Mouse (Mus musculus): Measurements from ENCODE around the gene Fam163b. TPM values are rescaled to one million over a fixed set of nuclear protein-coding genes. Genes with fewer than 3 reads are reported as not detected.

Gene Fam163b
- polyA plus RNA-seq, 1 experiment = 129 TPM

DNA sequence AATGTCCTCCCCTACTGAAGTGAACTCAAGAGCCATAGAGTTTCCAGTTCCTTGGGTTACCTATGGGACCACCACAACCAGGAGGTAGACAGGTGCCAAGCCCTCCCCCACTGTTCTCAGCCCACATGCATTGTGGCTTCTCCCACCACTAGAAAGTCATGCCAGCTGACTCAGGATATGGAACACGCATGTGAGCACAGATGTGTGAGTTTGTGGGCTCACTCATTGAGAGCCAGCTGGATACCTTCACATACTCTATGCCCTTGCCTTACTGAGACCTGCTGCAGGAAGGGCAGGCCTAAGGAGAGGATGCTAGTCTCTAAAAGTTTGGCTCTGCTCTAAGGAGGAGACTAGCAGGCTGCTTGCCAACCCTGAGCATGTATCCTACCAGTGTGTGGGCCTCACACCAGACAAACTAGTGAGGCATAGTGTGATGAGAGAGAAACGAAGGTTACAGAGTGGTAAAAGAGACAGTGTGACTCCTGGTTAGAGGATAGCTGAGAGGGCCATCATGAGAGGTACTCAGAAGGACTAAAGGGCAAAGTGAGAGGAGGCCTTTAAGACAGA, 72.0 kb downstream of the Fam163b start:
- Histone ChIP-seq H3K4me1 (ENCODE audit: control insufficient read depth, insufficient read depth, low read length) (peaks cover 4% of the 10 kb centered on the region), H3K27ac (ENCODE audit: insufficient read depth, low read length) (no peak overlapping the region), H3K4me3 (ENCODE audit: insufficient read depth, low read length) (no peak overlapping the region)
- TF ChIP-seq POLR2A (IDR thresholded peaks at IDR 0.05; ENCODE audit: extremely low read depth, insufficient read depth, low read length) = no peak
- TF ChIP-seq CTCF (IDR thresholded peaks at IDR 0.05; ENCODE audit: extremely low read depth, insufficient read depth, low read length) = no peak

DNA sequence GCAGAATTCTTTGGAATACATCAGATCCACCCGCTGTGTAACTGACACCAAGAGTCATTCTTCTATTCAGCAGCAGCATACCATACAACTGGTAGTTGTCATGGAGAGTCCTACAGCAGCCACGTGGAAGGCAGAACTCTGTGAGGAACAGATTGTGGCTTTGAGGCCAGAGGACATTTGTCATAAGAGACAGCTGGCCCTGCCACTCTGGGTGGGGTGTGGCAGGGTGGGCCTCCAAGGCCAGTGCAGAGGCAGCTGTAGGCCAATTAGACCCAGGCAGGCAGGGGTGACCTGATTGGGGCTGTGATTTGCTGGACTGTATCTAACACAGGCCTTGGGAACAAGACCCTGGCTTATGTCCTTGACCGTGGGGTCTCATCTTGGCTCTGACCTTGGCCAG, 72.6 kb downstream of the Fam163b start:
- no peak overlapping the region for H3K27ac ChIP-seq (ENCODE audit: insufficient read depth, low read length)
- TF ChIP-seq CTCF (IDR thresholded peaks at IDR 0.05; ENCODE audit: extremely low read depth, insufficient read depth, low read length) (no peak), POLR2A (IDR thresholded peaks at IDR 0.05; ENCODE audit: extremely low read depth, insufficient read depth, low read length) (no peak)
- peaks cover 4% of the 10 kb centered on the region for H3K4me1 ChIP-seq (ENCODE audit: control insufficient read depth, insufficient read depth, low read length)
- no peak overlapping the region for H3K4me3 ChIP-seq (ENCODE audit: insufficient read depth, low read length)

DNA sequence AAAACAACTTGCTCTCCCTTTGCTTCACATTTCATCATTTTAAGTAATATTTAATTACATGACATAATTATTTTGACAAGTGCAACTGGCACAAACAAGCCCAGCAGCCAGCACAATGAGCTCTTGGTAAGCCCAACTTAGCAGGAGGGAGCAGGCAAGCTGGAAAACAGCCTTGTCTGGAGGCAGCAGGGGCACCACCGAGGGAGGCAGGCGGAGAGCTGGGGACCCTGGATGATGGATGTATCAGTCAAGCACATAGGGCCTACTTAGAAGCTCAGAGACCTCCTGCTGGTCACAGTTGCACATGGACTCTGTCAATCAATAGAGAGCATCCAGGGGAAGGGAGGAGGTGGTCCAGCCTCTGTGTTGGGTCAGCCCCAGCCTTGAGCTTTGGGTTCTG, 74.3 kb downstream of the Fam163b start:
- TF ChIP-seq POLR2A (IDR thresholded peaks at IDR 0.05; ENCODE audit: extremely low read depth, insufficient read depth, low read length) (no peak), CTCF (IDR thresholded peaks at IDR 0.05; ENCODE audit: extremely low read depth, insufficient read depth, low read length) (no peak)

DNA sequence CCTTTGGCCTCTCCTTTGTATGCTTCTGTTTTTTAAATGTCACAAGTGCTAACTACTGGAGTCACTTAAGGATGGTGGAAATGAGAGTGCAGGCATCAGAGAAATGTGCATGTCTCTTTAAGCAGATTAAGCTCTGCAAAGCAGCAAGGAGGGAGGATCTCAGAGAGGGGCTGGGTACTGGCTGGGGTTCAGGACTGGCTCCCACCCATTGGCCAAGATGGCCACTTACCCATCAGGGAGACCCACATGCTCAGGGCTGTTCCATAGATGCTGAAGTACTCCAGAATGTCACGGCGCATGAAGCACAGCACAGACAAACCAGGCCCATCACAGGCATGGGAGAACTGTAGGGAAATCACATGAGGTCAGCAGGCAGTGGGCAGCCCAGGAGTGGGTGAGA, 75.2 kb downstream of the Fam163b start:
- H3K27ac ChIP-seq (ENCODE audit: insufficient read depth, low read length) = no peak overlapping the region
- H3K4me1 ChIP-seq (ENCODE audit: control insufficient read depth, insufficient read depth, low read length) = peaks cover 4% of the 10 kb centered on the region
- TF ChIP-seq POLR2A (IDR thresholded peaks at IDR 0.05; ENCODE audit: extremely low read depth, insufficient read depth, low read length) (no peak), CTCF (IDR thresholded peaks at IDR 0.05; ENCODE audit: extremely low read depth, insufficient read depth, low read length) (no peak)
- no peak overlapping the region for H3K4me3 ChIP-seq (ENCODE audit: insufficient read depth, low read length)

More for the DNA sequence above, 74.3 kb downstream of the Fam163b start:
- Histone ChIP-seq H3K4me3 (ENCODE audit: insufficient read depth, low read length) (no peak overlapping the region), H3K27ac (ENCODE audit: insufficient read depth, low read length) (no peak overlapping the region), H3K4me1 (ENCODE audit: control insufficient read depth, insufficient read depth, low read length) (peaks cover 4% of the 10 kb centered on the region)

Other genes starting within 250 kb of the Fam163b start
- 18.7 and 19.1 TPM in 2 replicates for gene Surf6, start 239.6 kb downstream of the Fam163b start, polyA plus RNA-seq (2012; rRNA removed)
- gene Med22, start 231.8 kb downstream of the Fam163b start, polyA plus RNA-seq (2012; rRNA removed) = 44.1 and 47.4 TPM in 2 replicates
- gene Rpl7a, start 231.7 kb downstream of the Fam163b start, polyA plus RNA-seq (2012; rRNA removed) = 642 and 671 TPM in 2 replicates
- 56.9 and 59.0 TPM in 2 replicates for gene Surf2, start 226.1 kb downstream of the Fam163b start, polyA plus RNA-seq (2012; rRNA removed)
- gene Surf1, start 226.0 kb downstream of the Fam163b start, polyA plus RNA-seq (2012; rRNA removed) = 136 and 138 TPM in 2 replicates
- 56.1 and 58.4 TPM in 2 replicates for gene Surf4, start 208.6 kb downstream of the Fam163b start, polyA plus RNA-seq (2012; rRNA removed)
- gene Stkld1, start 208.4 kb downstream of the Fam163b start, polyA plus RNA-seq (2012; rRNA removed) = 0.23 and 0.30 TPM in 2 replicates
- gene Rexo4, start 178.1 kb downstream of the Fam163b start, polyA plus RNA-seq (2012; rRNA removed) = 82.2 and 85.9 TPM in 2 replicates
- gene Adamts13, start 169.1 kb downstream of the Fam163b start, polyA plus RNA-seq (2012; rRNA removed) = 6.9 and 7.0 TPM in 2 replicates
- 63.7 and 64.1 TPM in 2 replicates for gene Cacfd1, start 132.6 kb downstream of the Fam163b start, polyA plus RNA-seq (2012; rRNA removed)
- 43.2 and 46.6 TPM in 2 replicates for gene Slc2a6, start 114.5 kb downstream of the Fam163b start, polyA plus RNA-seq (2012; rRNA removed)
- 0.51 and 0.69 TPM in 2 replicates for gene Mymk, start 70.3 kb downstream of the Fam163b start, polyA plus RNA-seq (2012; rRNA removed)
- 32.0 and 36.7 TPM in 2 replicates for gene Adamtsl2, start 63.1 kb downstream of the Fam163b start, polyA plus RNA-seq (2012; rRNA removed)
- 0.23 and 0.31 TPM in 2 replicates for gene Dbh, start 22.7 kb upstream of the Fam163b start, polyA plus RNA-seq (2012; rRNA removed)
- 7.9 and 8.3 TPM in 2 replicates for gene Sardh, start 105.8 kb upstream of the Fam163b start, polyA plus RNA-seq (2012; rRNA removed)